Mouse (Mus musculus) intestine, embryonic 14.5 days (tissue): ENCODE data around the gene Alox12. TPM values are rescaled to one million over a fixed set of nuclear protein-coding genes. Genes with fewer than 3 reads are reported as not detected.

Experiments
- ATAC-seq: fragments of 200-750 bp; cut with Nextera tagmentation; replicated peaks from 2 replicates; pipeline ENCODE4 v1.8.0; 2017; ENCODE audit warnings: low read depth, moderate number of reproducible peaks, moderate TSS enrichment, moderate library complexity; ENCODE audit not compliant: low FRiP score, low TSS enrichment
- DNase-seq: peaks from one replicate; pipeline ENCODE4 v3.0.0-alpha.2; 2018; ENCODE audit warnings: low spot score
- H3K27ac ChIP-seq: fragments of 300-500 bp; sonication (generic); 2 replicates; pipeline ENCODE4 v1.5.1; 2014; ENCODE audit warnings: low read depth, mild to moderate bottlenecking, control low read depth
- H3K27me3 ChIP-seq: fragments of 300-500 bp; sonication (generic); replicated peaks from 2 replicates; pipeline ENCODE4 v1.6.1; 2014; ENCODE audit warnings: low read length, control low read depth; ENCODE audit not compliant: control insufficient read depth, insufficient read depth
- H3K36me3 ChIP-seq: fragments of 300-500 bp; sonication (generic); 2 replicates; pipeline ENCODE4 v1.6.1; 2014; ENCODE audit warnings: low read length, control low read depth; ENCODE audit not compliant: control insufficient read depth, insufficient read depth
- H3K4me1 ChIP-seq: fragments of 300-500 bp; sonication (generic); replicated peaks from 2 replicates; pipeline ENCODE4 v1.6.1; 2014; ENCODE audit warnings: low read length, control low read depth, mixed read lengths; ENCODE audit not compliant: control insufficient read depth, insufficient read depth
- H3K4me2 ChIP-seq: fragments of 300-500 bp; sonication (generic); 2 replicates; pipeline ENCODE4 v1.6.1; 2014; ENCODE audit warnings: low read length
- H3K4me3 ChIP-seq: fragments of 300-500 bp; sonication (generic); 2 replicates; pipeline ENCODE4 v1.5.1; 2014; ENCODE audit warnings: low read depth, low read length, control low read depth, mixed read lengths
- H3K9ac ChIP-seq: fragments of 300-500 bp; sonication (generic); 2 replicates; pipeline ENCODE4 v1.6.1; 2014; ENCODE audit warnings: mild to moderate bottlenecking, low read length
- H3K9me3 ChIP-seq: fragments of 300-500 bp; sonication (generic); 2 replicates; pipeline ENCODE4 v1.6.1; 2016; ENCODE audit warnings: low read length, control low read depth; ENCODE audit not compliant: control insufficient read depth
- WGBS: fragments of 180-500 bp; shearing (Covaris S2); extraction: QIAGEN DNeasy Blood & Tissue Kit; methylation state at CpG from one replicate; pipeline ENCODE4 v1.1.7; 2014; 5-methylcytosine and 5-hydroxymethylcytosine counted together
- polyA plus RNA-seq: library from polyadenylated mRNA; unstranded; fragments of >200 nt; fragmentation: Nextera tagmentation; extraction: Ambion mirVana; gene quantifications from 2 replicates; pipeline ENCODE4 v1.2.1, GENCODE M21; 2014

The Alox12 gene
- polyA plus RNA-seq = 2.3 and 2.4 TPM in 2 replicates

DNA sequence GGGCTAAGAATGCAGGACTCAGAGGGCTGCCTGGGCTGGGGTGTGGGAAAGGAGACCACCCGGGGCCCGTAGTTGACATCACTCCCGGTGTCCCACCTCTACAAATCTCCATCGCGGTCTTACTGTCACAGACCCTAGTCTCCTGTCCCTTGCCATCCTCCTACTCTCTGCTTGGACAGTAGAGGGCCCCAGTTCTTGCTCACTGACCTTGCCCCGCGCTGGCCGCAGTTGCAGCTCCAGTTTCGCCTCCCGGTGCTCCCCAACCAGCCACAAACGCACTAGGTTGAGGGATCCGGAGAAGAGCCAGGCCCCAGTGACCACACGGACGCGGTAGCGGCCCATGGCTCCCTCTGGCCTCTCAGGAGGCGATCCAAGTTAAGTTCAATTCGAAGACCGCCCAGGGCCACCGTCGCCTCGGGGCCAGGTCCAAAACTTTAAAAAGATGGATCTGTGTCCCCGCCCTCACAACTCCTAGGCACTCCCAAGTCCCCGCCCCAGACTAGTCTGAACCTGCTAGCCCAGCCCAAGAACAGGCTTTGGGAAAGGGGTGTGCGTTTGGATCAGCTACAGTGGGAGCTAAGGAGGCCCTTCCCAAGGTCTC is at the start of gene Alox12:
Alox12 (minus strand) TSS at position 423 of the 601 bp plus-strand sequence.
- Histone ChIP-seq H3K4me1 (peaks cover 8% of the 10 kb centered on the region; the same call in 1 of the 2 replicates), H3K9me3 (no peaks in the 10 kb centered on the region), H3K4me2 (peak within 1 kb of the TSS; percentile 47), H3K27me3 (peaks cover 44% of the 10 kb centered on the region), H3K4me3 (peak within 1 kb of the TSS; percentile 25), H3K9ac (peak within 1 kb of the TSS; percentile 10; the same call in 1 of the 2 replicates), H3K27ac (no peak within 1 kb of the TSS), H3K36me3 (no peaks in the 10 kb centered on the region)
- ATAC-seq = no peak
- under 1% methylated on average over 25 of the region's 25 CpGs for WGBS
- DNase-seq = peak; percentile 64

DNA sequence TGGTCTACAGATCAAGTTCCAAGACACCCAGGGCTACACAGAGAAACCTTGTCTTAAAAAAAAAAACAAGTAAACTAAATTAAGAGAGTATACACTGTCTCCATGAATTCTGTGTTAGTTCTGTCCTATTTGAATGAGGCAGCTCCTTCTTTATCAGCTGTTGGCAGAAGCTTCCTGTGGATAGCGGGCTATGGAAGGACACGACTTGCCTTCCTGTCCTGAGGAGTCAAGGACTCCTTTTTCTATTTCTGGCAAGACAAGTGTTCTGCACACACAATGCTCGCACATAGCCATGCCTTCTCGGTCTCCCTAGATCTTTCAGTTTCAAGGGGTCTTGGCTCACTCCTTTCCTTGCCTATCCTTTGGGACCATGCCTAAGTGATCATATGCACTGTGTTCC is 47.1 kb upstream of the Alox12 start:
- Histone ChIP-seq H3K9me3 (no peaks in the 10 kb centered on the region; the same call in 1 of the 2 replicates), H3K4me3 (no peak overlapping the region), H3K27ac (no peak overlapping the region), H3K4me1 (no peaks in the 10 kb centered on the region), H3K9ac (no peak overlapping the region), H3K27me3 (no peaks in the 10 kb centered on the region), H3K36me3 (no peaks in the 10 kb centered on the region), H3K4me2 (no peak overlapping the region)
- 83% methylated on average over 4 of the region's 4 CpGs for WGBS
- no peak for ATAC-seq
- no peak for DNase-seq

DNA sequence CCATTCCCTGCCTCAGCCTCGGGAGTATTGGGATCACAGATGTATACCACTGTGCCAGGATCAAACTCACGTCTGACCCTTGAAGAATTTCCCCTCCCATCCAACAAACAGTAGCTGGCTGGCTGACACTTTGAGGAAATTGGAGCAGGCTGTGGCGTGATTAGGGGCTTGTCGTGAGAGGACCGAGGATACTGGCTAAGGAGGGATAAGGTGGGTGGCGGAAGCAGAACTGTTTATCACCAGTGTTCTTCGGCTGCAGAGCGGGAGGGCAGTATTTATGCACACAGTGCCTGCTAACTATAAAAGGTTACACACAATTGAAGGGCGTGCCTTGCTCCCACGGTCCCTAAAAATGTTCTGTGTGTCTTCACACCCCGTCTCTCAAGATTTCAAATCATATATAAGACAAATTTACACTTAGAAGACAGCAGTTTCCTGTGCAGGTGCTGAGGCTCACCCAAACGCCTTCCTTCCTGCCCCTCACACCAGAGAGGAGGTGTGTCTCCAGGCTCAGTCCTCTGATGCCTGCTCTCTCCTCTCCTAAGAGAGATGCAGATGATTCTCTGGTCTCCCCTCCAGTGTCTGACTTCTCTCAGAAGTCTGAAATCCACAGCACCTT is 42.8 kb upstream of the Alox12 start:
- H3K27me3 ChIP-seq = no peaks in the 10 kb centered on the region
- no peak overlapping the region for H3K27ac ChIP-seq

DNA sequence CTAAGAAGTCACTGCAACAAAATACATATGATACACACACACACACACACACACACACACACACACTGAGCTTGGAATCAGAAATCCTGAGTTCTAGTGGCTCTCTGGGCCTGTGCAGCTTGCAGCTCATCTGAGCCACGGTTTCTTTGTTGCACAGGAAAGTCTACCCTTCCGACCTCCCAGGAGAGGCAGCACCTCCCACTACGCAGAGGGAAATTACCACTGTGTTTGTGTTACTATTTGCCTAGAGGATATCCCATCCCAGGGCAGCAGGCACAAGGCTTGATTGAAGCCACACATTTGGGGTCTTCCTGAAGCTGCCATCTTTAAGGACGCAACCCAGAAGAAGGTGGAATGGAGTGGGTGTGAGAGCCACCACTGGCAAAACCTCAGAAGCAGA is 42.3 kb upstream of the Alox12 start:
- DNase-seq (no peak), ATAC-seq (no peak)
- Histone ChIP-seq H3K9ac (no peak overlapping the region), H3K36me3 (no peaks in the 10 kb centered on the region), H3K9me3 (no peaks in the 10 kb centered on the region; the same call in 1 of the 2 replicates), H3K27me3 (no peaks in the 10 kb centered on the region), H3K4me2 (no peak overlapping the region), H3K27ac (no peak overlapping the region), H3K4me1 (no peaks in the 10 kb centered on the region), H3K4me3 (no peak overlapping the region)
- 30% methylated on average over 4 of the region's 4 CpGs for WGBS

More for the DNA sequence above, 42.8 kb upstream of the Alox12 start:
- Histone ChIP-seq H3K36me3 (no peaks in the 10 kb centered on the region), H3K9ac (no peak overlapping the region), H3K9me3 (no peaks in the 10 kb centered on the region; the same call in 1 of the 2 replicates), H3K4me3 (no peak overlapping the region), H3K4me2 (no peak overlapping the region), H3K4me1 (no peaks in the 10 kb centered on the region)
- DNase-seq (no peak), ATAC-seq (no peak)
- WGBS = 45% methylated on average over 12 of the region's 12 CpGs

DNA sequence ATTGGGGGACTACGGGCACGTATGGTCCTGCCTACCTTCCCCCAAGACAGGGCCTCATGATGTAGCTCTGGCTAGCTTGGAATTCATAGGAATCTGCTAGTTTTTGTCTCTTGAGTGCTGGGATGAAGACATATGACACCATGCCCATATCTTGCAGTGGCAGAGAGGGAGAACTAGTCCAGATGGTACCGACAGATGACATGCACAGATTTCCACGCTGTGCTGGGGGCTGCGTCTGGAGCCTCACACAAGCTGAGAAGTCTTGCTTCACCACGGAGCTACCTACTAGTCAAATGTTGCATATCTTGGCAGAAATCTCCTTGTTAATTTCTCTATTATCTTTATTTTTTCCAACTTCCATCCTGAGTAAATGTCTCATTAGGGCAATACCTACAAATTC is 38.7 kb upstream of the Alox12 start:
- H3K27me3 ChIP-seq = no peaks in the 10 kb centered on the region
- H3K9me3 ChIP-seq = no peaks in the 10 kb centered on the region
- H3K27ac ChIP-seq = no peak overlapping the region
- no peak for ATAC-seq
- no peak overlapping the region for H3K4me2 ChIP-seq
- H3K9ac ChIP-seq = no peak overlapping the region
- 92% methylated on average over 6 of the region's 6 CpGs for WGBS
- DNase-seq = no peak
- no peaks in the 10 kb centered on the region for H3K4me1 ChIP-seq
- H3K4me3 ChIP-seq = no peak overlapping the region
- no peaks in the 10 kb centered on the region for H3K36me3 ChIP-seq

DNA sequence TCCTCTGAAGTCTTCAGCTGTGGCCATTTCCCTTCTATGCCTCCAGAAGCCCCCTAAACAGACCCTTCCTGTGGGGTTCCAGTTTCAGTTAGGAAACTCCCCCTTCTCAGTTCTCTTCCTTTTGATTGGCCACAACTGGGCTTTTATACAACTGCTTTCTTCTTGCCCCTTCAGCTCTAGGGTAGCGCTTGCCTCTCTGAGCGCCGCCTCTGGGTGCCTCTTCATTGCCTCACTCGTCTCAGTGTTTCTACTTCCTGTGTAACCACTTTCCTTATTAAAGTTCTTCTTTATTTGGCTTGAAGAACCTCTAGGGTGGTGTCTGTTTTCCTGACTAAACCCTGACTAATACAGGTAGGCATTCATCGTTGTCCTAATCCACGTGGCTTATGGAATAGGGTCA is 36.1 kb upstream of the Alox12 start:
- no peak overlapping the region for H3K4me2 ChIP-seq
- H3K27me3 ChIP-seq = no peaks in the 10 kb centered on the region
- 85% methylated on average over 6 of the region's 6 CpGs for WGBS
- no peak for DNase-seq
- H3K36me3 ChIP-seq = no peaks in the 10 kb centered on the region
- no peaks in the 10 kb centered on the region for H3K4me1 ChIP-seq
- no peak overlapping the region for H3K9ac ChIP-seq
- H3K4me3 ChIP-seq = no peak overlapping the region
- ATAC-seq = no peak
- H3K27ac ChIP-seq = no peak overlapping the region
- no peaks in the 10 kb centered on the region for H3K9me3 ChIP-seq

DNA sequence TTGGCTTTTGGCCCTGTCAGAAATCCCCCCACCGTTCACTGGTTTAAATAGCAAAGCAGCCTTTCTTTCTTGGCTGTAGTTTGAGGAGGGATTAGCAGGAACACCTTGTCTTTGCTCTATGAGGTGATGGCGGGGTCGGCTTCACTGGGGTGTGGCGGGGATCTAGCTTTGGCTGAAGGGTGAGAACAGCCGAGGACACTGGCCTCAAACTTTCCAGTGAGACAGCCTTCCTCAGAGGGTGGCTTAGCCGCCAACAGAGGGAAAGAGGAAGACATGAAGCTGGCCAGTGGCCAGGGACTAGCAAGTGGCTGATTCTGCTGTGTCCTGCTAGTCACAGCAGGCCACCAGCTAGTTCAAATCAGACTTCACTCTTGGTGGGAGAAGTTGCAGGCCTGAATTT is 34.1 kb upstream of the Alox12 start:
- H3K4me3 ChIP-seq = no peak overlapping the region
- ATAC-seq (no peak), DNase-seq (no peak)
- no peaks in the 10 kb centered on the region for H3K9me3 ChIP-seq
- no peaks in the 10 kb centered on the region for H3K27me3 ChIP-seq
- H3K36me3 ChIP-seq = no peaks in the 10 kb centered on the region
- no peak overlapping the region for H3K4me2 ChIP-seq
- no peak overlapping the region for H3K9ac ChIP-seq
- no peak overlapping the region for H3K27ac ChIP-seq
- WGBS = 36% methylated on average over 6 of the region's 6 CpGs
- no peaks in the 10 kb centered on the region for H3K4me1 ChIP-seq

DNA sequence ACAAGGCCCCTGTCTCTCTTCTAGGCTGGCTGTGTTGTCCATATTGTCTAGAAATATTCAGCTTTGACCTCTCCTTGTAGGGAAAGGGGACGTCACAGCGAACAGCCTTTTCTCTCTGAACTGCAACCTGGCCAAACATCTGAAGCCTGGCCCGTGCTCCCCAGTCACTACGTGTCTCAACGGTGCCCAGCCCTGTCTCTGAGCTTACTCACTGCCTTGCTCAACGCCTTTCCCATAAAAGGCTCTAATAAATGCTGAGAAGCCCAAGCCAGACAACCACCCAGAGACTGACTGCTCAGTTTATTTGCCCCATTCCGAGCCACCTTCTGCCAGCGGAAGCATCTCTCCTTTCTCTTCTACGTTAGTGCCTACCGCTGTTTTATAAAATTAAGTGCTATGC is 32.9 kb upstream of the Alox12 start:
- ATAC-seq (no peak), DNase-seq (no peak)
- H3K9ac ChIP-seq = no peak overlapping the region
- no peak overlapping the region for H3K27ac ChIP-seq
- no peaks in the 10 kb centered on the region for H3K27me3 ChIP-seq
- no peak overlapping the region for H3K4me2 ChIP-seq
- no peak overlapping the region for H3K4me3 ChIP-seq
- H3K36me3 ChIP-seq = no peaks in the 10 kb centered on the region
- no peaks in the 10 kb centered on the region for H3K4me1 ChIP-seq
- H3K9me3 ChIP-seq = no peaks in the 10 kb centered on the region
- 74% methylated on average over 10 of the region's 10 CpGs for WGBS

DNA sequence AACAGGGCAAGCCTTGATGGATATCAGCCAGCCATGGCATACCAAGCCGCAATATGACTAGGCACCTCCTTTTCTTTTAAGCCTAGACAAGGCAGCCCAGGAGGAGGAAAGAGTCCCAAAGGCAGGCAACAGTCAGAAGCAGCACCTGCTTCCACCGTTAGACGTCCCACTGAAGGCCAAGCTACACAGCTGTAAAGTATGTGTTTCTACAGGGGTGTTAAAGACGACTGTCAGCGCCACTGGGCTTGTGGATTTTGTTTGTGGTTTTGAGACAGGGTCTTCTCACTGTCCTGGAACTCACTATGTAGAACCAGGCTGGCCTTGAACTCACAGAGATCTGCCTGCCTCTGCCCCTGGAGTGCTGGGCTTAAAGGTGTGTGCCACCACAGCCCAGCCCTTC is 30.5 kb upstream of the Alox12 start:
- Histone ChIP-seq H3K9me3 (no peaks in the 10 kb centered on the region), H3K4me3 (no peak overlapping the region), H3K27ac (no peak overlapping the region), H3K36me3 (no peaks in the 10 kb centered on the region), H3K27me3 (no peaks in the 10 kb centered on the region), H3K9ac (no peak overlapping the region), H3K4me1 (no peaks in the 10 kb centered on the region), H3K4me2 (no peak overlapping the region)
- 83% methylated on average over 5 of the region's 5 CpGs for WGBS
- ATAC-seq (no peak), DNase-seq (no peak)
